Comparison of ENCODE assay signal across 9 mouse cellular contexts in the genomic region with DNA sequence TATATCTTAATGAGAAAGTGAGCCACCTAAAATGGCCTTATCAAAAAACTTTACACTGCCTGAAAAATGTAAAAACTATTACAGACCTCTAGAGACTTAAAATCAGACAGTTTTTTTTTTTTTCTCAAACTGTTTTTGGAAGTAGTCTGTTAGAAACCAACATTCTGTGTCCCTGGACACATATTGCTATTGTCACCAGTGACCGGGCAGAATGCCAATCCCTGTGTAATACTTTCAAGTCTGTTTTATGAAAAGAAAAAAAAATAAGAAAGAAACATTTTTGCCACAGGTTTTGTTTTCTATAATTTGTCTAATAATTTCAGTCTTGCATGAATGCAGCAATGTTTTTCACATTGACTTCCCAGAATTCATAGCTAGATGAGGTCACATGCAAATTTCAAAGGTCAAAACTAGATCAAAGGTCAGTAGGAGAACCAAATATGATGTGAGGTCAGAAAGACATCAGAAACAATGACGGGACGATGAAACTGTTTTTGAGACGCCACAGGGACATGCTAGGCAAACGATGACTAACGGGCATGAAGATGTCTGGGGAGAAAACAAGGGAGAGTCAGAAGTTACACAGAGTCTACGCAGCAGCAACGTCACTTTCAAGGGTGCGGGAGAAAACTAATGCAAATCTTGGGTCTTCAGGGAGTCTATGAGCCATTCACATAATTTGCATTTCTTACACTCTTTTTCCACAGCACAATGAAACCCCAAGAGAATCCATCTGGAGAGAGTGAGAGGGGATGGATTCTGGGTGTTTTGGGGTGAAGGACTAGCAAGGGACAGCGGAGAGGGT.
DNase-seq lines count a peak whose midpoint lies in the region.
"Had no signal": no experiment of that assay in that cellular context is flagged by ENCODE, and none has a peak within 500 bp of the region (broad histone marks: within the 10 kb centered on the region; RNA-seq: fewer than 3 reads in every experiment).

No protein-coding gene starts in this region.

- DNase-seq in adrenal gland, adult 2 months, result peak; percentile 20
- DNase-seq in adrenal gland, adult 18-20 months (ENCODE audit: low spot score in 2 of 2), result no peak
- DNase-seq in heart, adult 8-10 months (ENCODE audit: low spot score), result peak; percentile 35
- no peak for DNase-seq in heart, postnatal 25 days (ENCODE audit: low spot score)
- peak; percentile 54 for DNase-seq in right cerebral cortex, postnatal 4 days
- no peak for DNase-seq in right cerebral cortex, postnatal 36 days (ENCODE audit: low spot score in 2 of 2)
- DNase-seq in ovary, postnatal 10 days (ENCODE audit: low spot score), result no peak
- DNase-seq in yolk sac, embryonic 10.5 days (ENCODE audit: low spot score), result no peak
- DNase-seq: liver had no signal

- intact Hi-C loops in heart, postnatal 25 days (cut with DNase I), result no loop called here

Comparison
In these comparisons a context has a peak if more than half of its experiments do, and no peak if none do; other contexts are left out.
1. DNase-seq: peak in adrenal gland, adult 2 months (single experiment), heart, adult 8-10 months (single experiment) and right cerebral cortex, postnatal 4 days (single experiment); none in adrenal gland, adult 18-20 months (0 of 2), heart, postnatal 25 days (single experiment), right cerebral cortex, postnatal 36 days (0 of 2), ovary, postnatal 10 days (single experiment) and yolk sac, embryonic 10.5 days (single experiment).